Mouse (Mus musculus) cerebellum, adult 11 months (tissue): Measurements from ENCODE around the gene Ssr1.
A peak's percentile ranks its signal among the peaks of the same experiment; 100 is the strongest.

Experiments used
- DNase-seq: peaks from one replicate; pipeline ENCODE4 v3.0.0; 2022

Gene Ssr1

GRCm38 (mm10) chr13:37993704-37994404, at the start of gene Ssr1:
Gene Ssr1 (minus strand): TSS chr13:37994217.
- peak; percentile 97 for DNase-seq

DNA sequence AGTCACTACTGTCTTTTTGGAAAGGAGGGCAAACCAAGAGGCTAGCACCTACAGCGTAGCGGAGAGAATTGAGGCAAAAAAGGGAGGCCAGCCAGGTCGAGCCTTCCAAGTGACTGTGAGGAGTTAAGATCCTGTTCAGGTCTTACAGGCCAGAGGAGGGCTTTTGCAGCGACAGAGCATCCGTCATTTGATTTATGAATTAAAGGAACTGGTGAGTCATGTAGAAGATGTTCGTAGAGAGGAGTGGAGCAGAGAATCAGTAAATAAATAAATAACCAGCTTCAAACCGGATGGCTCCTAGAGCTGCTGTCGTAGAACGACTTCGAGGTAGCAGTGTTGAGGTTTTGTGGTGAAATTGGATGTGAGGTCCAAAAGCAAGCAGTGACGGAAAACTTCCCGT, 43.8 kb upstream of the Ssr1 start:
- DNase-seq = no peak

DNA sequence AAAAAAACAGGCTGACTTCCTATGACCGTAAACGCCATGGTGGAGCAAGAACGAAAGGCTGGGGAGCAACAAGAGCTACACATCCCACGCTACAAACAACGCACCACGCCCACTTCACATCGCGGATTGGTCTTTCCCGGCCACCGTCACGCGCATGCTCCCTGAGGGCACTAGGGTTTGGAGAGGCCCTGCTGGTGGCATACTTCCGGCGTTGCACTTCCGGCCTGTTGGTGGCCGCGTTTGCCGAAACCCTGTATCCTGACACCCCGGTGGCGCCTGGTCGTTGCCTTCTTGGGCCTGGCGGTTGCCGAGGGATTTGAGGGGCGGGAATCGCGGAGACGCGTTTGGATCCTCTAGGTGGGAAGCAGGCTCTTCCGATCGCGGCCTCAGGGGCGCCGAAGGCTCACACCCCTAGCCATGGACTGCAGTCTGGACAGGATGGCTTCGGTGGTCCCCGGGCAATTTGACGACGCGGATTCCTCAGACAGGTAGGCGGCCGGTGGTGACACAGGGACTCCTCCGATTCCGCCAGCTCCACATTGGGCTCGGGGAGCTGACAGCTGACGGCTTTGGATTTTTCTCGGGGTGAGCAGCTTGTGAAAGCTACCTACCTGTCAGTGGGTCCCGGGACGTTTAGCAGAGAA, 43.1 kb upstream of the Ssr1 start, which contains the start of gene Cage1:
Cage1 (minus strand) TSS at position 26 of the 644 bp plus-strand sequence.
- DNase-seq = peak; percentile 95

DNA sequence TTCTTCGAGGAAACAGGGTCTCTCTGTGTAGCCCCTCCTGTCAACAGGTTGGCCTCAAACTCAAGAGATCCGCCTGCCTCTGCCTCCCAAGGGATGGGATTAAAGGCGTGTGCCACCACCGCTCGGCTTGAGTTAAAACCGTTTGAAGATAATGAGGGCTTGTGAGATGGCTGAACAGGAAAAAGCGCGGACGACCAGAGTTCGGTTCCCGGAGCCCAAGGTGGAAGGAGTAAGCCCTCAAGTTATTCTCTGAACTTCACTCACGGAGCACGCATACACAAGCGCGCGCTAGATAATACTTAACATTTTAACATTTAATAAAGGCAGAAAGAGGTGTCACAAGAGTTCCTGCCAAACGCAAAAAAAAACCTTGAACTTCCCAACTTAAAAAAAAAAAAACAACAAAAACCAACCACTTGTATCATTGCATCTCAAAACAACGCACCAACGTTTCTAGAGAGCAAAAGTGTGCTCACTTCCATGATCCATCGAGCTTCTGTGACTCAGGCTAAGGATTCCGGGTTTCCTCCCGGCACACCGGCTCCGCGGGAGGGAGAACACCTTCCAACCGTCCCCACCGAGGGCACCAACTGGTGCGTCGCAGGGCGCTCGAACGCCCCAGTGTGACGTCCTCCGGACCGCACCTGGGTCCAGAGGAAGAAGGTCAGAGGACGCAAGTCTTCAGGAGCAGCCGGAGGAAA, 42.5 kb upstream of the Ssr1 start, which contains the start of gene Riok1:
Riok1 (plus strand) TSS at position 653 of the 701 bp plus-strand sequence.
- peak; percentile 5 for DNase-seq

DNA sequence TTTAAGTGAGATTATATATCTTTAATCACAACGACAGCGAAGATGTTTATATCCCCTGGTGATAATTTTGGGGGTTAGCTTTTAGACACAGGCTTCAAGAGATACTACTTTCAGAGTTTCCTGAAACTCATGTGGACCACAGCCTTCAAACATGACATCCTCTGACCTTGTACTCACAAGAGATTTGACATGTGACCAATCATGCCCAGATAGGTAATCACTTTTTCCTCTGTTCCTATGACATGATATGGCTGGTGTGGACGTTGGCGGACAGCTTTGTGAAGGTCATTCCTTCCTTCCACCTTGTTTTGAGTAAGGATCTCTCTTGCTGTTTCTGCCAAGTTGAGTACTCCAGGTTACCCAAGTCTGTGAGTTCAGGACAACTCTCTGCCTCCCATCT, 34.4 kb upstream of the Ssr1 start:
- DNase-seq = no peak

DNA sequence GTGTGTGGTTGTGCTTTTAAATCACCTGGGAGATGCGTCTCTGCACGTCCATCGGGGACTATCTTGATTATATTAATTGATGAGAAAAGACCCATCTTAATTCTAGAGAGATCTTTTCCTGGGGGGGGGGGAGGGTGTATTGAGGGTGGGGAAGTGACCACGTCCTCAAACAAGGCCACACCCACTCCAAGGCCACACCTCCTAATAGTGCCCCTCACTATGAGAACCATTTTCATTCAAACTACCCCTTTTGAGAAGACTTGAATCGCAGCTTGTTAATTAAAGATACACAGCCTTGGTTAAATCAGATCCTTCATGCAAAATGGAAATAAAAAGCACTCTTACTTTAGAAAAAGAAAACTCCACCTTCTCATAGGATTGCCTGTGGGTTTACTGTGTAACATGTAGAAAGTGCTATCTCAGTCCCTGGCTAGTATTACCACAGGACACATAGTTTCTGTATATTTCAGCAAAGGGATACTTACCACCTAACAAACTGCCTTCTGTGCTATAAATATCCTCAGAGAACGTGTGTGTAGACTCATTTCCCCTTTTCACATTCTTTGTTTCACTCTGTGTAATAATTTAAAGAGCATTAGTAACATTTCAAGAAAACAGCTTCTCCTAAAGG, 33.7 kb upstream of the Ssr1 start:
- DNase-seq = no peak

- no peak for DNase-seq
These were observed 31.9 kb upstream of the Ssr1 start for GRCm38 (mm10) chr13:38025874-38026273.

- no peak for DNase-seq
These were observed 24.8 kb upstream of the Ssr1 start for GRCm38 (mm10) chr13:38018791-38019190.

GRCm38 (mm10) chr13:38015591-38015990, 21.6 kb upstream of the Ssr1 start:
- no peak for DNase-seq

DNA sequence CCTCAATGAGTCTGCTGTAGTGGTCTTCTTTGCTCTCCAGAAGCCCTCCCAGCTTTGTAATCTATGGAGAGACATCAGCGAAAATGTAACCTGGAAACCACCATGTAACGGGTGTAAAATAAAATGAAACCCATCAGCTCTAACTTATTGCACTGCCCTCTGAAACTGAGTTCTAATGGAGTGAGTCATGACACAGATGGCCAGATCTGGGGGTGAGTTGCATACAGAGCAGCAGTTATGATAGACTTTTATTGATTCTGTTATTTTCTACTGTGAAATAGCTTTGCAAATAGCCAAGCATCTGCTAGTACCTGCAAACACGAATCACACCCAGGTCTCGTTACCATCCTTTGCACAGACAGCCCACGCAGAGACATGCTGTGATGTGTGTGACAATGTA, 18.4 kb upstream of the Ssr1 start:
- DNase-seq = no peak

- no peak for DNase-seq
These were observed 16.5 kb upstream of the Ssr1 start for GRCm38 (mm10) chr13:38010444-38010910.

- no peak for DNase-seq
These were observed 15.8 kb upstream of the Ssr1 start for GRCm38 (mm10) chr13:38009721-38010408.

DNA sequence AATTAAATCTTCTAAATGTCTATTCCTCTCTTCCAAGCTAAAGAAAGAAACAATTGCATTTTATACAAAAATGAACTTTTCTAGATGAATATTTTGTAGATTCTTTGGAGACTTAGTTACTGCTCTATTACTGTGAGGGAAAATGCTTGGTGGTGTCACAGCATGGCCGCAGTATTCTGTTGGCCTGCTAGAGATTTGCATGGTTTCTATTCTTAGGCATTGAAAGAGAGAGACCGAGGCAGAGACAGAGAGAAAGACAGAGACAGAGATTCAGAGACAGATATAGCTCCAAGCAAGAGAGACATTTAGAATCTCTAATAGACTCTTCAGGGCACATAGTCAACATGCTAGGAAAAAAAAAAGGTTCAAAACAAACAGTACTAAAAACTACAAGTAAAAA, 14.0 kb upstream of the Ssr1 start:
- DNase-seq = no peak

GRCm38 (mm10) chr13:38002461-38002860, 8.4 kb upstream of the Ssr1 start:
- no peak for DNase-seq

- no peak for DNase-seq
These were observed 5.7 kb upstream of the Ssr1 start for GRCm38 (mm10) chr13:37999713-38000112.

DNA sequence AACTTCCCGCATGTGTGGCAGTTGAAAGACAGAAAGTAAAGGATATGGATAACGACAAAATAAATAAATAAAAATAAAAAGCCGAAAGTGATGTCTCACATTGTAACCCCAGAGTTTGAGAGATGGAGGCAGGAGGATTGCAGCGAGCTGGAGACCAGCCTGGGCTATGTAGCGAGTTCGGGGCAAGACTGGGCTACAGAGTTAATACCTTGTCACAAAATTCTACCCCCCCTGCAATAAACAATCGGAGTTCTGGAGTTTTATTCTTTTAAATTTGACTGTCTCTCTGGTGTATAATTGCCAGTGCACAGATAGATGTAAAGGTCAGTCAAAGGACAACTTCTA, 360 bp upstream of the Ssr1 start:
- no peak for DNase-seq

GRCm38 (mm10) chr13:37993376-37993703, 677 bp downstream of the Ssr1 start:
- no peak for DNase-seq

DNA sequence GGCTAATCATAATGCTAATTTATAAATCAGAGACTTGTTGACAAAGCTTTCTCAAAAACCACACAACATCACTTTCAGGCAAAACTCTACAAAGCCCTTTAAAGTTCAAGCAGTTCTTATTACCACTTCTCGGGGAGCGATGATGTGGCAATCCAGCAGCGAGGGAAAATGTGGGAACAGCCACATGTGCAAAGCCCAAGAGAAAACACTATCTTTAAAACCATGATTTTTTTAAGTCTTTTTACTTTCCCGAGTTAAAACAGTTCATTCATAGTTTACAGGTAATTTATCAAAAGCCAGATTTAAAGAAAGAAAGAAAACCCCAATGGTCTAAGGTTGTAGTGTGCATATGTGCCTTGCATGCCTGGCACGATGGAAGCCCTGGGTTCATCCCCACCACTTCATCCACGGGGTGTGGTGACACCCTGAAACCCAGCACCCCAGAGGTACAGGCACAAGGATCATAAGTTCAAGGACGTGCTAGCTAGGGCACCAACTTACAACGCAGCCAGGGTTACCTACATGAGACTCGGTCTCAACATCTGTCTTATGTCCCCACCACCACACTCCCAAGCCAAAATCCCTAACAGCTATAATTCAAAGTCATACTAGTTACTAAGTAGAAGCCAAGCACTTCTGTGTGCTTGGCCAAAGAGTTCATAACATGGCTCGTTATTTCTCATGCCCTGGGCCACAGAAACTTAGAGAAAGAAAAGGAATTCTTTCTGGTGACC, 1.2 kb downstream of the Ssr1 start:
- DNase-seq = no peak

DNA sequence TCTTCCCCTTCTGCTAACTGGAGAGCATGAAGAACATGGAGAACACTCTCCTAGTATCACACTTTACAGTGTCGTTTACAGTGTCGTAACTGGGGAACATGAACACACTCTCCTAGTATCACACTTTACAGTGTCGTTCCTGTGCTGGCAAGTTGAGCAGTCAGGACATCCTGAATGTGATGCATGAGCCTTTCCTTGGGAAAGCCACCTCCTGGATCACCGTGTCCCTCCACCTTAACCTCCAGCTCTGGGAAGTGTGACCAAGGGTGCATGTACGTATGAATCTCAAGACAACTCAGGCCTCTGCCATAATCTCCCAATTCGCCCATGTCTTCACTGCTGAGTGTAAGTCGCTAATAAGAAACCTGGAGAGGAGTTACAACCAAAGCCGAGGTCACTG, 4.3 kb downstream of the Ssr1 start:
- DNase-seq = no peak

GRCm38 (mm10) chr13:37986166-37986565, 7.9 kb downstream of the Ssr1 start:
- no peak for DNase-seq

- DNase-seq = no peak
These were observed 13.0 kb downstream of the Ssr1 start for GRCm38 (mm10) chr13:37981063-37981462.

GRCm38 (mm10) chr13:37980346-37980745, 13.7 kb downstream of the Ssr1 start:
- DNase-seq = no peak
